Mouse (Mus musculus): ENCODE results near the gene Pax1. TPM values are rescaled to one million over a fixed set of nuclear protein-coding genes. Genes with fewer than 3 reads are reported as not detected.

Gene Pax1
- total RNA-seq (2021) = not detected
- long read RNA-seq = 0 reads

- DNase-seq (ENCODE audit: low spot score in 2 of 2) = no peak
Measured at GRCm38 (mm10) chr2:147361581-147361980, at the start of gene Pax1. Pax1 (plus strand) TSS chr2:147361925.

GRCm38 (mm10) chr2:147321036-147321435, 40.7 kb upstream of the Pax1 start:
- peak in 1 of 2 experiments; percentile 44 for DNase-seq (ENCODE audit: low spot score in 2 of 2)

- no peak for DNase-seq (ENCODE audit: low spot score in 2 of 2)
Measured at GRCm38 (mm10) chr2:147325178-147325577, 36.5 kb upstream of the Pax1 start.

- DNase-seq (ENCODE audit: low spot score in 2 of 2) = no peak
Measured at GRCm38 (mm10) chr2:147332731-147333130, 29.0 kb upstream of the Pax1 start.

GRCm38 (mm10) chr2:147338729-147339128, 23.0 kb upstream of the Pax1 start:
- DNase-seq (ENCODE audit: low spot score in 2 of 2) = no peak

- DNase-seq (ENCODE audit: low spot score in 2 of 2) = no peak
Measured at GRCm38 (mm10) chr2:147339796-147340195, 21.9 kb upstream of the Pax1 start.

- peak in 1 of 2 experiments; percentile 25 for DNase-seq (ENCODE audit: low spot score in 2 of 2)
Measured at GRCm38 (mm10) chr2:147342198-147342597, 19.5 kb upstream of the Pax1 start.

GRCm38 (mm10) chr2:147359716-147360115, 2.0 kb upstream of the Pax1 start:
- DNase-seq (ENCODE audit: low spot score in 2 of 2) = no peak

- DNase-seq (ENCODE audit: low spot score in 2 of 2) = no peak
Measured at GRCm38 (mm10) chr2:147360401-147360800, 1.3 kb upstream of the Pax1 start.

- DNase-seq (ENCODE audit: low spot score in 2 of 2) = no peak
Measured at GRCm38 (mm10) chr2:147360856-147361255, 869 bp upstream of the Pax1 start.

GRCm38 (mm10) chr2:147362316-147362715, 591 bp downstream of the Pax1 start:
- no peak for DNase-seq (ENCODE audit: low spot score in 2 of 2)

GRCm38 (mm10) chr2:147363401-147364130, 1.8 kb downstream of the Pax1 start:
- DNase-seq (ENCODE audit: low spot score in 2 of 2) = no peak

GRCm38 (mm10) chr2:147364198-147364597, 2.5 kb downstream of the Pax1 start:
- no peak for DNase-seq (ENCODE audit: low spot score in 2 of 2)

GRCm38 (mm10) chr2:147364982-147365907, 3.5 kb downstream of the Pax1 start:
- no peak for DNase-seq (ENCODE audit: low spot score in 2 of 2)

GRCm38 (mm10) chr2:147365908-147366630, 4.3 kb downstream of the Pax1 start:
- DNase-seq (ENCODE audit: low spot score in 2 of 2) = no peak

- DNase-seq (ENCODE audit: low spot score in 2 of 2) = no peak
Measured at GRCm38 (mm10) chr2:147367246-147367820, 5.6 kb downstream of the Pax1 start.

GRCm38 (mm10) chr2:147367911-147368591, 6.3 kb downstream of the Pax1 start:
- no peak for DNase-seq (ENCODE audit: low spot score in 2 of 2)

GRCm38 (mm10) chr2:147369561-147369960, 7.8 kb downstream of the Pax1 start:
- no peak for DNase-seq (ENCODE audit: low spot score in 2 of 2)

GRCm38 (mm10) chr2:147370091-147370490, 8.4 kb downstream of the Pax1 start:
- no peak for DNase-seq (ENCODE audit: low spot score in 2 of 2)

GRCm38 (mm10) chr2:147371289-147371688, 9.6 kb downstream of the Pax1 start:
- no peak for DNase-seq (ENCODE audit: low spot score in 2 of 2)

GRCm38 (mm10) chr2:147371840-147372239, 10.1 kb downstream of the Pax1 start:
- no peak for DNase-seq (ENCODE audit: low spot score in 2 of 2)

Measured in layer of hippocampus, adult 18-20 months (tissue).